Mouse (Mus musculus) left cerebral cortex, adult 6 months (tissue): ENCODE data around the gene Cideb. TPM values are rescaled to one million over a fixed set of nuclear protein-coding genes. Genes with fewer than 3 reads are reported as not detected.

ENCODE experiments used
- long read RNA-seq, 2 experiments: library from polyadenylated mRNA; unstranded; transcript quantifications; one replicate each; pipeline ENCODE4 v2.0.0; 2019 to 2020
- polyA plus RNA-seq: library from polyadenylated mRNA; unstranded; fragments of <200 nt; fragmentation: Nextera tagmentation; gene quantifications from 2 replicates; pipeline ENCODE4 v1.2.3, GENCODE M21; 2021

The Cideb gene
- 4.6 and 5.6 TPM in 2 replicates for polyA plus RNA-seq
- long read RNA-seq, experiment 1, partial matches to known transcripts, result 0 of 4 reads
- long read RNA-seq, experiment 1, other reads (novel, unspliced or antisense), result 0 of 4 reads
- long read RNA-seq, experiment 2, transcript Cideb-201 (5 exons, 1,212 nt), result major isoform, 10 of 11 reads
- long read RNA-seq, experiment 2, partial matches to known transcripts, result 1 of 11 reads
- long read RNA-seq, experiment 2, other reads (novel, unspliced or antisense), result 0 of 11 reads

DNA sequence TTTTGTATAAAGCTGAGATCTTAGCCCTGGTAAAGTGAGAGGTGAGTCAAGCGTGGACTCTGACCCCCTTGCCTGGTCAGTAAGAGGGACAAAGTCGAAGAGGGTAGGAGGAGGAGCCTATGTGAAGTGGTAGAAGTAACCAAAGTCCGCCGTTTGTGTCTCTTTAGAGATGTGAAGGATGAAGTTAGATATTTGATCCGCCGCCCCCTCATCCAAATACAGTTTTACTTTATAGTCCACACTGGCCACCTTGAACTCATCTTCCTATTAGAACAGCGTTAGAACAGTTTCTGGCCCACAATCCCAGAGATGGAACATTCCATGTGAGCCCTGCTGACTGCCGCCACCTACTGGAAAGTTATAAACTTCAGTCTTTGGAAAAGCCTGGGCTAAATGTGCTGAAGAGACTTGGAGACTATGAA is at the start of gene Cideb:
TSS of gene Cideb (minus strand) at position 96 of the 422 bp plus-strand sequence.

DNA sequence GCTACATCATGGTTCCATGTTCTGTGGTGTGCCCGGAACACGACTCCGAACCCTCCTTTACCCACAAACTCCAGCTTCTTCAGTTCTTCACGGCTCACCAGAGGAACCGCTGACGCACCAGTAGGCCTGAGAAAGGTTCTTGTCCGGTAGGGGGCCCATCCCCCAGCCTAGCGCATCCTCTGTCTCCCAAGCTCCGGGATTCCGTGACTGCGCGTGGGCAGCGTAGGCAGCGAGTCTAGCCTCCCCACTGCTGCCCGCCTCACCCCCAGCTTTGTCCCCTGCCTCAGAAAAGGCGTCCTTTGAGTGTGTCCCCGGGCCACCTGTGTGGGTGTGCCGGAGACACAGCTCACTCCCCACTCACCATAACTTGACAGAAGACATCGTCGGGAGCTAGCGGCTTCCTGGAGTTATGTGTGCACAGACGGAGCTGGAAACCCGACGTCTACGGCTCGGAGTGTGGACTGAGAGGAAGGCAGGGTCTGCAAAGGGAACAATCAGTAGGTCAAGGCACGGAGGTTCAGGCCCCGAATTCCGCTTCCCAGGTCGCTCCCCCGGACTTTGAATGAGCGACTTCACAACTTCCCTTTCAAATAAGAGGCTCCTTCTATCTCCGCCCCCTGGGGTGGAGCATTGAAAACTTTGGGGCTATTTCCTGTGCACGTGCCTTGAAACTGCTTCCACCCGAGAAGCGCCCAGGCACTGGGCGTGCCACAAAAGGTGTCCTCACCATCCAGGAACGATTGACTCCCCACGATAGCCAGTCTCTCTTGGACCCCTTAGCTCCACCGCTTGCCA is 30.2 kb upstream of the Cideb start, which contains the start of gene Ripk3:
TSS of gene Ripk3 (minus strand) at position 610 of the 795 bp plus-strand sequence.

DNA sequence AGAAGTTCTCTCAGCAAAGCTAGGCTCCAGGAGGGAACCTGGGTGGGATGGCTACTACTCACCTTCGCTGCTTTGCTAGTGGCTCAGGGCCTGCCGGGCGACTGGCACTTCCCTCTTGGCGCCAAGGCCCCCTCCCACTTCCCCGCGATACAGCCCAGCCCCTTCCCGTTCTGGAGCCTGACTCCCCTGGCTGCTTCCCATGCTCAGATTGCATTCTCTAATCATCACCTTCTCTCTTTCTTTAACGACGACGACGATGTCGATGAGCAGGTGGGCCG is 25.6 kb upstream of the Cideb start, which contains the start of gene Adcy4:
TSS of gene Adcy4 (minus strand) at position 138 of the 278 bp plus-strand sequence.

DNA sequence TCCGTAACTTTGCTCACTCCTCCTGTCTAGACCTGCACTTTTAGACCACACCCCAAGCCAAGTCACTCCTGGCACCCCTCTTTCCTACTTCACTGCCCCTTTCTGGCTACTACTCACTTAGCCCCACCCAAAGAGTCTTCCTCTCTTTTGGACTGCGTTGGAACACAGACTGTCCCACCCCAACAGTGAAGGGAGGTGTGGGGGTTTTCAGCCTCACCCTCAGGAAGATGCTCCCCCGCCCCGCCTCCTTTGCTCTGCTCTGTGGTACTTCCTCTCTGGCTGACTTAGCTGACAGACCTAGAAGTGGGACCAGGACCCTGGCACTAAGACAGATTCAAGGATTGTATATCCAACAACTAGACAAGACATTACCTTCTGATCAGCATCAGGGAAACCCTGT is 7.4 kb upstream of the Cideb start, which contains the start of gene Ltb4r1:
TSS of gene Ltb4r1 (plus strand) at position 267 of the 400 bp plus-strand sequence.

DNA sequence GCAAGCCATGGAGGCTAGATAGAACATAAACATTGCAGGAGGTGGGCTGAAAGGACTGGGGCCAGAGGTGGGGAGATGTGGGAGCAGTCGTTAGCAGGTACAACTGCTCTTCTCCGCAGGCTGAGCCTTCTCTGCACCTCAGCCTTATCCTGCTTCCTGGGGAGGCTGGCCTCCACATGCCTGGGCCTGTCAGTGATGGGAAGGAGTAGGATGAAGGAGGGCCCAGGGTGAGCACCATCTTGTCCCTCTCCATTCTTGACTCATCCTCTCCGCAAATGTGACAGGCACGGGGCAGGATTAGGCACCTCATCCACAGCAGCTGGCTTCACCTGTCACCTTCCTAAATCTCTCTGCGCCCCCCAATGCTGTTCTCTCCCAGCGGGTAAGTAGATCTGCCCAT is 2.9 kb upstream of the Cideb start, which contains the start of gene Ltb4r2:
TSS of gene Ltb4r2 (plus strand) at position 266 of the 400 bp plus-strand sequence.

DNA sequence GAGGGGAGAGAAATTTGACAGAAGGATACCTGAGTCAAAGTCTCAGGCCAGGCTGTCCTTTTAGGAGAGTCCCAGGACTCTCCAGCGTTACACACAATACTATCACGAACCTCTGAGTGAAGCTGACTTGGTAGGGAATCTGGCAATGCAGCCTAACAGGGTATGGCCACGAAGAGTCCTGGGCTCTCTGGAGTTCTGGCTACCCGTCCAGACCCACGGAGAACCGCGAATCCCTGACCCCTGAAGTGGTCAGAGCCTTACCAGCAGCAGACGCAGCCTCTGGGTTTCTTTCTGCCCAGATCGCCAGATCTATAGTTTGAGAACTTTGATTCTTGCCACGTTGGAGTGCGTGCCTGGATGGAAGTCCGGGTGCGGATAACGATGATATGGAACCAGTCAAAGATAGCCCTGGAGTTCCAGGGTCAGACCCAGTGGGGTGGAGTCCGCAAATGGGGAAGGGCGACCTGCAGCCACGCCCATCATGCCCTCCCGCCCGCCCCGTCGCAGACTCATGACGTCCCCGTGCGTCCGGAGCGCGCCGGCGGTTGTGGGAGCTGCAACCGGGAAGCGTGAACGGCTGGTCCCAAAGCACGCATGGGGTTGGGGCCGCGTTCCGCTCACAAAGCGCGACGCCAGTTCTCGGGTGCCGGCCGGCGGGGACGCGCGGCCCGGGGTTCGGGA is 12.9 kb downstream of the Cideb start, which contains the start of the genes Dhrs1 and Nop9:
TSS of gene Dhrs1 (minus strand) at position 511 of the 681 bp plus-strand sequence.
TSS of gene Nop9 (plus strand) at position 514 of the 681 bp plus-strand sequence.

DNA sequence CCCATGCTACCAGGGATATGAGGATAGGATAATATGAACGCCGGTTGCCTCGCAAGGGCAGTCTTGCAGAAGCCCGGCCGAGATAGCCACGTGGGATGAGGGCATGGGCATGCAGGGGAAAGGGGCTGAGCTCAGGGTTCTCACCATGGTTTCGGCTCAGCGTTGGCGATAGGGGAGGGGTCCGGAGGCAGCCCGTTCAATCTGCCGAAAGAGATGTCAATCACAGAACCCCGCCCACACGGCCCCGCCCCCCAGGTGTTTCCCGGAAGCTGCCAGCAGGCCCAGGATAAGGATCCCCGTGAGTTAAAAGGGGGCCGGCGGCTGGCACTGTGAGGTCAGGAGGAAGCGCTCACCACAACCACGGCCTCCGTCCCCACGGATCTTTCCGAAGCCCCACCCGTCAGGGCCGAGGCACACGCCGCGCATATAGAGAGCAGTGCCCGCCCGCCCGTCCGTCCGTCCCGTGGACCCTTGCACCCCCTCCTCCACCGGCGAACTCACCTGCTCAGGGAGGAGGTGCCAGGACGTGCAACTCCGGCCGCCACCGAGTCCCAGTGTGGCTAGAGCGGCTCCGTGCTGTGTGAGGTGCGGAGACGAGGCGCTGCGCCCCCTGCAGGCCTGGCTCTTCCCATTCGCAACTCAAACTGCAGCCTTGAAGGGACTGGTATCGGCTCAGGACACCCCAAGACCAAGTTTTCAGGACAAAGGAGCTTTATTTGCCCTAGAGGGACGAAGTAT is 36.4 kb downstream of the Cideb start, which contains the start of gene Rabggta:
TSS of gene Rabggta (minus strand) at position 564 of the 738 bp plus-strand sequence.

DNA sequence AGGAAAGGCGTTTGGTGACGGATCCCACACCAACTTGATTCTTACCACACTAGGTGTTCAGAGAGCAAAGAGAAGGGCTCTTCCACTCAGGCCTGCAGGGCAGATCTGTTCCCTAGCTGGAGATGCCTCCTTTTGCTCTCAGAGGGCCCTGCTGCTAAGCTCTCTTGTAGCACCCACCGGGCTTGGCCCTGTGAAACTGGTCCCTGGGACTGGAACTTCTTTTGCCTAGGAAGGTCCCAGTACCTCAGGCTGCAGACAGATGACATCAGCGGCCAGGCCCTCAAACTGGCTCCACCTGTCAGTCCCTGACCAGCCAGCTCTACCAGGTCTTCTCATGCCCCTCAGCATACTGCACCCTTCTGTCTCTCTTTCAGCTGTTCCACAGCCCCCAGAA is 44.5 kb downstream of the Cideb start, which contains the start of gene Tgm1:
TSS of gene Tgm1 (minus strand) at position 198 of the 394 bp plus-strand sequence.

Other genes starting within 250 kb of the Cideb start
- 154 and 195 TPM in 2 replicates for gene Cpne6, start 248.0 kb downstream of the Cideb start, polyA plus RNA-seq
- gene Nrl, start 233.5 kb downstream of the Cideb start, polyA plus RNA-seq, result 0.05 TPM in 1 of 2 replicates, not detected in the other
- 19.1 and 25.6 TPM in 2 replicates for gene Pck2, start 218.2 kb downstream of the Cideb start, polyA plus RNA-seq
- 53.7 and 76.2 TPM in 2 replicates for gene Dcaf11, start 198.5 kb downstream of the Cideb start, polyA plus RNA-seq
- gene A730061H03Rik, start 198.1 kb downstream of the Cideb start, polyA plus RNA-seq, result 0.48 TPM in 1 of 2 replicates, not detected in the other
- not detected in 2 replicates for gene Fitm1, start 182.8 kb downstream of the Cideb start, polyA plus RNA-seq
- 49.1 and 53.6 TPM in 2 replicates for gene Psme1, start 180.3 kb downstream of the Cideb start, polyA plus RNA-seq
- 112 and 145 TPM in 2 replicates for gene Emc9, start 173.2 kb downstream of the Cideb start, polyA plus RNA-seq
- gene Psme2, start 167.3 kb downstream of the Cideb start, polyA plus RNA-seq, result 98.6 and 102 TPM in 2 replicates
- gene Rnf31, start 166.8 kb downstream of the Cideb start, polyA plus RNA-seq, result 7.8 and 9.4 TPM in 2 replicates
- gene Irf9, start 154.9 kb downstream of the Cideb start, polyA plus RNA-seq, result 4.2 and 4.3 TPM in 2 replicates
- 0.65 and 1.0 TPM in 2 replicates for gene Rec8, start 140.4 kb downstream of the Cideb start, polyA plus RNA-seq
- 40.6 and 51.1 TPM in 2 replicates for gene Ipo4, start 122.5 kb downstream of the Cideb start, polyA plus RNA-seq
- gene Gm49378, start 120.6 kb downstream of the Cideb start, polyA plus RNA-seq, result 0.55 TPM in 1 of 2 replicates, not detected in the other
- 24.9 and 28.7 TPM in 2 replicates for gene Tm9sf1, start 114.7 kb downstream of the Cideb start, polyA plus RNA-seq
- gene Tssk4, start 108.3 kb downstream of the Cideb start, polyA plus RNA-seq, result 0.11 and 0.22 TPM in 2 replicates
- gene Mdp1, start 98.0 kb downstream of the Cideb start, polyA plus RNA-seq, result 55.6 and 68.7 TPM in 2 replicates
- gene Gmpr2, start 86.5 kb downstream of the Cideb start, polyA plus RNA-seq, result 21.2 and 26.0 TPM in 2 replicates
- 603 and 676 TPM in 2 replicates for gene Nedd8, start 86.3 kb downstream of the Cideb start, polyA plus RNA-seq
- 12.0 and 12.5 TPM in 2 replicates for gene Tinf2, start 76.6 kb downstream of the Cideb start, polyA plus RNA-seq
- not detected in 2 replicates for gene Tgm1, start 44.5 kb downstream of the Cideb start, polyA plus RNA-seq
- gene Rabggta, start 36.2 kb downstream of the Cideb start, polyA plus RNA-seq, result 37.3 and 41.7 TPM in 2 replicates
- 121 and 123 TPM in 2 replicates for gene Dhrs1, start 12.8 kb downstream of the Cideb start, polyA plus RNA-seq
- 7.6 and 7.7 TPM in 2 replicates for gene Nop9, start 12.8 kb downstream of the Cideb start, polyA plus RNA-seq
- 0.40 and 0.45 TPM in 2 replicates for gene Ltb4r2, start 3.0 kb upstream of the Cideb start, polyA plus RNA-seq
- not detected in 2 replicates for gene Ltb4r1, start 7.5 kb upstream of the Cideb start, polyA plus RNA-seq
- 1.2 and 2.1 TPM in 2 replicates for gene Adcy4, start 25.6 kb upstream of the Cideb start, polyA plus RNA-seq
- gene Ripk3, start 30.4 kb upstream of the Cideb start, polyA plus RNA-seq, result 0.34 TPM in 1 of 2 replicates, not detected in the other
- 0.15 and 0.23 TPM in 2 replicates for gene Nfatc4, start 64.7 kb upstream of the Cideb start, polyA plus RNA-seq
- gene Nynrin, start 95.6 kb upstream of the Cideb start, polyA plus RNA-seq, result 0.48 and 0.84 TPM in 2 replicates
- 0.06 and 0.11 TPM in 2 replicates for gene Cbln3, start 125.9 kb upstream of the Cideb start, polyA plus RNA-seq
- 2.4 and 2.6 TPM in 2 replicates for gene Khnyn, start 126.5 kb upstream of the Cideb start, polyA plus RNA-seq
- gene Sdr39u1, start 141.8 kb upstream of the Cideb start, polyA plus RNA-seq, result 189 and 204 TPM in 2 replicates
- not detected in 2 replicates for gene Cma1, start 186.2 kb upstream of the Cideb start, polyA plus RNA-seq
- gene Cma2, start 192.5 kb upstream of the Cideb start, polyA plus RNA-seq, result not detected in 2 replicates